Mouse (Mus musculus) bone marrow macrophage, adult 2 months (primary cell): ENCODE results near the gene Mrps33.

ENCODE experiments used
- CTCF ChIP-seq: IDR thresholded peaks from 2 replicates; pipeline ENCODE4 v1.5.1; 2012; ENCODE audit warnings: low read depth, mild to moderate bottlenecking, low read length, moderate library complexity
- POLR2A ChIP-seq: IDR thresholded peaks from 2 replicates; pipeline ENCODE4 v1.6.1; 2012; ENCODE audit warnings: mild to moderate bottlenecking, low read depth, low read length, borderline replicate concordance

- TF ChIP-seq CTCF, result no peak
- TF ChIP-seq POLR2A, result no peak
These were observed 4.5 kb downstream of the Mrps33 start for GRCm38 (mm10) chr6:39806336-39806735.
